Mouse (Mus musculus) kidney, adult 2 months (tissue): ENCODE results near the gene Nsun3. TPM values are rescaled to one million over a fixed set of nuclear protein-coding genes. Genes with fewer than 3 reads are reported as not detected.

Source experiments
- DNase-seq: peaks from one replicate; pipeline ENCODE4 v3.0.0; 2021
- H3K27ac ChIP-seq: fragments of 200-500 bp; 2 replicates; pipeline ENCODE4 v1.5.1; 2012; ENCODE audit warnings: low read depth, low read length, control low read depth, inconsistent platforms; ENCODE audit not compliant: insufficient read depth
- H3K27me3 ChIP-seq: fragments of 200-500 bp; replicated peaks from 2 replicates; pipeline ENCODE4 v1.6.1; 2012; ENCODE audit warnings: mild to moderate bottlenecking, moderate library complexity, low read length, inconsistent platforms; ENCODE audit not compliant: control insufficient read depth, insufficient read depth
- H3K36me3 ChIP-seq: fragments of 200-500 bp; 2 replicates; pipeline ENCODE4 v1.6.1; 2012; ENCODE audit warnings: mild to moderate bottlenecking, moderate library complexity, low read length, inconsistent platforms; ENCODE audit not compliant: control insufficient read depth, insufficient read depth
- H3K4me1 ChIP-seq: fragments of 200-500 bp; 2 replicates; pipeline ENCODE4 v1.6.1; 2011; ENCODE audit warnings: low read length; ENCODE audit not compliant: control insufficient read depth, insufficient read depth
- H3K4me3 ChIP-seq: fragments of 200-500 bp; 2 replicates; pipeline ENCODE4 v1.5.1; 2011; ENCODE audit warnings: mild to moderate bottlenecking, low read depth, low read length, control low read depth; ENCODE audit not compliant: insufficient read depth
- CTCF ChIP-seq: fragments of 200-500 bp; conservative IDR thresholded peaks from 2 replicates; pipeline ENCODE4 v1.5.1; 2011; ENCODE audit warnings: low read depth, mild to moderate bottlenecking, control low read depth, low read length, moderate library complexity, mixed read lengths; ENCODE audit not compliant: insufficient read depth, insufficient read length
- POLR2A ChIP-seq: fragments of 200-500 bp; IDR thresholded peaks from one replicate; pipeline ENCODE4 v1.6.1; 2011; ENCODE audit warnings: low read depth, low read length, control low read depth
- whole genome bisulfite sequencing: fragments of 180-500 bp; shearing (Covaris S2); methylation state at CpG from one replicate; pipeline ENCODE4 v1.1.7; 2018; 5-methylcytosine and 5-hydroxymethylcytosine counted together
- polyA plus RNA-seq: library from polyadenylated mRNA; depleted of rRNA; stranded (reverse); fragments of >200 nt; gene quantifications from 2 replicates; pipeline ENCODE4 v1.2.3, GENCODE M21; 2012; rRNA removed

Nsun3 gene
- polyA plus RNA-seq, 1 experiment: 7.1 TPM

GRCm38 (mm10) chr16:62686073-62686472, 100.5 kb downstream of the Nsun3 start:
- H3K27me3 ChIP-seq: no peaks in the 10 kb centered on the region
- no peak overlapping the region for H3K4me3 ChIP-seq
- 41% methylated on average over 2 of the region's 2 CpGs for WGBS
- H3K36me3 ChIP-seq: no peaks in the 10 kb centered on the region
- no peak for TF ChIP-seq CTCF
- TF ChIP-seq POLR2A: no peak
- no peak for DNase-seq
- no peaks in the 10 kb centered on the region for H3K4me1 ChIP-seq
- H3K27ac ChIP-seq: no peak overlapping the region

- TF ChIP-seq POLR2A: no peak
- WGBS: 70% methylated on average over 4 of the region's 4 CpGs
- Histone ChIP-seq H3K27ac (no peak overlapping the region), H3K4me3 (no peak overlapping the region), H3K27me3 (no peaks in the 10 kb centered on the region), H3K36me3 (no peaks in the 10 kb centered on the region), H3K4me1 (no peaks in the 10 kb centered on the region)
- DNase-seq: no peak
These were observed 101.1 kb downstream of the Nsun3 start for GRCm38 (mm10) chr16:62685494-62685893.

Other genes with a start within 250 kb of the Nsun3 start
- gene Stx19, start 27.9 kb upstream of the Nsun3 start, polyA plus RNA-seq: not detected in 2 replicates
- gene Arl13b, start 60.2 kb upstream of the Nsun3 start, polyA plus RNA-seq: 2.5 and 2.8 TPM in 2 replicates
- gene Pros1, start 67.5 kb upstream of the Nsun3 start, polyA plus RNA-seq: 6.4 and 9.5 TPM in 2 replicates